8 mouse cellular contexts compared by ENCODE assay signal in genomic region chr10:61715462-61715837, GRCm38 (mm10). TPM values are rescaled to one million over a fixed set of nuclear protein-coding genes. Genes with fewer than 3 reads are reported as not detected.
A peak's percentile ranks its signal among the peaks of the same experiment; 100 is the strongest.
DNase-seq lines count a peak whose midpoint lies in the region; ATAC-seq and TF ChIP-seq lines count a peak whose summit lies in the region.

No protein-coding gene starts in this region.

- no peaks in the 10 kb centered on the region for H3K36me3 ChIP-seq in heart, postnatal 0 days (replicated peaks; ENCODE audit: control insufficient read depth, insufficient read depth, low read length)
- no peaks in the 10 kb centered on the region for H3K36me3 ChIP-seq in hindbrain, embryonic 12.5 days
- H3K36me3 ChIP-seq in midbrain, embryonic 11.5 days (ENCODE audit: control insufficient read depth, insufficient read depth, low read length): no peaks in the 10 kb centered on the region

- peak overlapping the region; percentile 59 for H3K9ac ChIP-seq in heart, postnatal 0 days (replicated peaks; ENCODE audit: low read depth, low read length)
- H3K9ac ChIP-seq in hindbrain, embryonic 12.5 days: peak overlapping the region; percentile 39
- H3K9ac ChIP-seq in midbrain, embryonic 11.5 days (ENCODE audit: low read length): peak overlapping the region; percentile 58

- H3K4me2 ChIP-seq in heart, postnatal 0 days (ENCODE audit: low read depth, low read length): peak overlapping the region; percentile 83
- H3K4me2 ChIP-seq in hindbrain, embryonic 12.5 days (replicated peaks): peak overlapping the region; percentile 80
- H3K4me2 ChIP-seq in midbrain, embryonic 11.5 days: peak overlapping the region; percentile 91

- under 1% methylated on average over 11 of the region's 11 CpGs for WGBS in heart, postnatal 0 days
- 6% methylated on average over 11 of the region's 11 CpGs for WGBS in hindbrain, embryonic 12.5 days
- 5% methylated on average over 11 of the region's 11 CpGs for WGBS in midbrain, embryonic 11.5 days

- in situ Hi-C loops in Patski (cut with MboI; ENCODE audit: low pct_unique_long_range_greater_than_20kb): no loop called here

- H3K4me3 ChIP-seq in heart, postnatal 0 days (ENCODE audit: low read depth, low read length): peak overlapping the region; percentile 69
- H3K4me3 ChIP-seq in hindbrain, embryonic 12.5 days: peak overlapping the region; percentile 40
- peak overlapping the region; percentile 52 for H3K4me3 ChIP-seq in midbrain, embryonic 11.5 days (ENCODE audit: low read depth, low read length)

- CTCF ChIA-PET in Patski (lab: Charles Lee): no interaction called here

- no peak for DNase-seq in heart, postnatal 0 days (ENCODE audit: low spot score)
- DNase-seq in heart, postnatal 14 days: no peak
- DNase-seq in Patski (ENCODE audit: low read depth, low spot score): no peak
- no peak for DNase-seq in midbrain, embryonic 11.5 days (ENCODE audit: low spot score, missing footprints)
- no peak for DNase-seq in frontal cortex, postnatal 14 days (ENCODE audit: low spot score in 2 of 2)
- no peak for DNase-seq in left cerebral cortex, postnatal 25 days (ENCODE audit: low spot score in 2 of 2)

- H3K9me3 ChIP-seq in heart, postnatal 0 days (replicated peaks; ENCODE audit: control insufficient read depth, low read length): no peaks in the 10 kb centered on the region
- no peaks in the 10 kb centered on the region for H3K9me3 ChIP-seq in hindbrain, embryonic 12.5 days (replicated peaks)
- no peaks in the 10 kb centered on the region for H3K9me3 ChIP-seq in midbrain, embryonic 11.5 days (ENCODE audit: control insufficient read depth, low read length)

- TF ChIP-seq CTCF in heart, postnatal 0 days (IDR thresholded peaks at IDR 0.05; ENCODE audit: low read depth): no peak
- TF ChIP-seq CTCF in Patski (IDR thresholded peaks at IDR 0.05): no peak

- peak; percentile 7; the same call in 1 of the 2 replicates for ATAC-seq in heart, postnatal 0 days (ENCODE audit: insufficient read depth, low read depth)
- peak; percentile 9 for ATAC-seq in Patski
- ATAC-seq in hindbrain, embryonic 12.5 days (ENCODE audit: low FRiP score): peak; percentile 61; the same call in 1 of the 2 replicates
- peak; percentile 59 for ATAC-seq in midbrain, embryonic 11.5 days (ENCODE audit: low FRiP score)
- ATAC-seq in frontal cortex, adult (ENCODE audit: low TSS enrichment): no peak

- TF ChIP-seq EP300 in heart, postnatal 0 days (IDR thresholded peaks at IDR 0.05; ENCODE audit: low read depth): no peak

- H3K27ac ChIP-seq in heart, postnatal 0 days (ENCODE audit: low read depth): peak overlapping the region; percentile 61
- no peak overlapping the region for H3K27ac ChIP-seq in hindbrain, embryonic 12.5 days
- no peak overlapping the region for H3K27ac ChIP-seq in midbrain, embryonic 11.5 days (ENCODE audit: low read depth, low read length)

- intact Hi-C loops in heart, postnatal 14 days (cut with DNase I): no loop called here
- intact Hi-C loops in left cerebral cortex, postnatal 25 days (cut with DNase I): no loop called here

- no peaks in the 10 kb centered on the region for H3K27me3 ChIP-seq in heart, postnatal 0 days (ENCODE audit: control insufficient read depth, insufficient read depth, low read length)
- no peaks in the 10 kb centered on the region for H3K27me3 ChIP-seq in Patski
- peaks cover 27% of the 10 kb centered on the region for H3K27me3 ChIP-seq in hindbrain, embryonic 12.5 days
- H3K27me3 ChIP-seq in midbrain, embryonic 11.5 days (ENCODE audit: control insufficient read depth, insufficient read depth, low read length): peaks cover 4% of the 10 kb centered on the region

- POLR2A ChIA-PET in Patski (lab: Charles Lee): interaction anchor here (0.6 to 1.3 kb wide), 4 partner anchors 16 to 702 kb away, joined by 3 read pairs; no protein-coding TSS in a partner anchor

- peaks cover 8% of the 10 kb centered on the region; the same call in 1 of the 2 replicates for H3K4me1 ChIP-seq in heart, postnatal 0 days (ENCODE audit: control insufficient read depth, insufficient read depth)
- peaks cover 11% of the 10 kb centered on the region for H3K4me1 ChIP-seq in hindbrain, embryonic 12.5 days
- 0 out of 2 replicates have a peak, but pooled peaks cover 3% of the 10 kb centered on the region for H3K4me1 ChIP-seq in midbrain, embryonic 11.5 days (ENCODE audit: control insufficient read depth, insufficient read depth, low read length)

RNA-seq across cellular contexts. Expression of gene Aifm2, which starts 0.4 kb away (rescaled TPM):
- 34.7 and 53.4 TPM in 2 replicates for total RNA-seq in heart, postnatal 0 days (2014; rRNA removed; ENCODE audit: low replicate concordance)
- polyA plus RNA-seq in heart, postnatal 0 days (2015; fragmentation: Nextera tagmentation; extraction: Ambion mirVana): 33.9 and 34.2 TPM in 2 replicates
- 10 to 100 TPM; 31.3 to 34.6 TPM for total RNA-seq in heart, postnatal 14 days (2021)
- 43.0 TPM for polyA plus RNA-seq in Patski (2021)
- polyA plus RNA-seq in hindbrain, embryonic 12.5 days (2016; fragmentation: Nextera tagmentation; extraction: Ambion mirVana): 6.3 and 7.5 TPM in 2 replicates
- 4.9 and 6.3 TPM in 2 replicates for polyA plus RNA-seq in midbrain, embryonic 11.5 days (2014; fragmentation: Nextera tagmentation; extraction: Ambion mirVana)
- total RNA-seq in left cerebral cortex, postnatal 25 days (2021): 1 to 10 TPM; 4.7 to 6.4 TPM

RNA-seq across cellular contexts. Expression of gene Tysnd1, which starts 20.1 kb away (rescaled TPM):
- total RNA-seq in heart, postnatal 0 days (2014; rRNA removed; ENCODE audit: low replicate concordance): 53.0 and 62.0 TPM in 2 replicates
- 14.5 and 16.1 TPM in 2 replicates for polyA plus RNA-seq in heart, postnatal 0 days (2015; fragmentation: Nextera tagmentation; extraction: Ambion mirVana)
- total RNA-seq in heart, postnatal 14 days (2021): 10 to 100 TPM; 23.3 TPM
- 30.6 TPM for polyA plus RNA-seq in Patski (2021)
- polyA plus RNA-seq in hindbrain, embryonic 12.5 days (2016; fragmentation: Nextera tagmentation; extraction: Ambion mirVana): 36.5 and 37.4 TPM in 2 replicates
- polyA plus RNA-seq in midbrain, embryonic 11.5 days (2014; fragmentation: Nextera tagmentation; extraction: Ambion mirVana): 24.5 and 27.9 TPM in 2 replicates
- 10 to 100 TPM; 21.7 to 24.3 TPM for total RNA-seq in left cerebral cortex, postnatal 25 days (2021)

RNA-seq across cellular contexts. Expression of gene Sar1a, which starts 35.4 kb away (rescaled TPM):
- 137 and 148 TPM in 2 replicates for total RNA-seq in heart, postnatal 0 days (2014; rRNA removed; ENCODE audit: low replicate concordance)
- 140 and 151 TPM in 2 replicates for polyA plus RNA-seq in heart, postnatal 0 days (2015; fragmentation: Nextera tagmentation; extraction: Ambion mirVana)
- total RNA-seq in heart, postnatal 14 days (2021): 100 to 1,000 TPM; 140 to 141 TPM
- polyA plus RNA-seq in Patski (2021): 146 TPM
- 234 and 235 TPM in 2 replicates for polyA plus RNA-seq in hindbrain, embryonic 12.5 days (2016; fragmentation: Nextera tagmentation; extraction: Ambion mirVana)
- polyA plus RNA-seq in midbrain, embryonic 11.5 days (2014; fragmentation: Nextera tagmentation; extraction: Ambion mirVana): 245 and 255 TPM in 2 replicates
- total RNA-seq in left cerebral cortex, postnatal 25 days (2021): 100 to 1,000 TPM; 118 to 131 TPM
